Mouse (Mus musculus) ES-E14 (cell line): Measurements from ENCODE around the gene Gm28778.

Experiments used
- MAFK ChIP-seq: IDR thresholded peaks from 2 replicates; pipeline ENCODE4 v1.6.1; 2014; ENCODE audit warnings: mild to moderate bottlenecking, low read depth, low read length, inconsistent platforms; ENCODE audit not compliant: insufficient read depth
- ZC3H11A ChIP-seq: IDR thresholded peaks from 2 replicates; pipeline ENCODE4 v1.6.1; 2012; ENCODE audit warnings: low read depth, mild to moderate bottlenecking, inconsistent platforms, low read length, borderline replicate concordance
- ZNF384 ChIP-seq: IDR thresholded peaks from 2 replicates; pipeline ENCODE4 v1.6.1; 2012; ENCODE audit warnings: low read depth, low read length, inconsistent platforms

DNA sequence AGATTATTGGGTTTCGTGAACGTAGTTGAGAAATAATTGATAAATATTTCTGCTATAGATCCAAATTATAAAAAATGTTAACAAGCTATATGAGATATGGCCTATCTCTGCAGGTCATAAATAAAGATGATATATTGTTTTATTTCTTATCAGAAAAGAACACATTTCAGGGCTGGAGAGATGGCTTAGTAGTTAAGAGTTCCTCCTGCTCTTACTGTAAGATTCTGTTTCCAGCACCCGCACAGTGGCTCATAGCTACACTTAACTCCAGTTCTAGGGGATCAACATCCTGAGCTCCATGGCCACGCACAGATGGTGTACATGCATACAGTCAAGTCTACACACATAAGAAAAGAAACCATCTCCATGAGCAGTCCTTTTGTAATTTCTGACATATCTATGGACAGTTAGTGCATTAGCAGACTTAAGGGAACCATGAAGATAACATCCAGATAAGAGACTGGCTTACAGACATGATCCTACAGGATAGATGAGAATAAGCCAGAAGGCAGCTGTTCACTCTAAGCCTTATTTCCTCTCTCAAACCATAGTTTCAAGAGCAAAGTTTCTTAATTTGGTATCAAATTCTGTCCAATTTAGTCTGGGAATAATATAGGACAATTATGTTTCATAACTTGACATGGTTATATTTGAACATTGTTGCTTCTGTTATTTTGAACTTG is 24.9 kb downstream of the Gm28778 start:
- no peak for TF ChIP-seq MAFK
- TF ChIP-seq ZC3H11A = no peak
- TF ChIP-seq ZNF384 = no peak
